Mouse (Mus musculus): ENCODE measurements around the gene Cpn2. TPM values are rescaled to one million over a fixed set of nuclear protein-coding genes. Genes with fewer than 3 reads are reported as not detected.

Cpn2 gene
- total and polyA plus RNA-seq, 2 experiments from 2014 or later, result not detected

DNA sequence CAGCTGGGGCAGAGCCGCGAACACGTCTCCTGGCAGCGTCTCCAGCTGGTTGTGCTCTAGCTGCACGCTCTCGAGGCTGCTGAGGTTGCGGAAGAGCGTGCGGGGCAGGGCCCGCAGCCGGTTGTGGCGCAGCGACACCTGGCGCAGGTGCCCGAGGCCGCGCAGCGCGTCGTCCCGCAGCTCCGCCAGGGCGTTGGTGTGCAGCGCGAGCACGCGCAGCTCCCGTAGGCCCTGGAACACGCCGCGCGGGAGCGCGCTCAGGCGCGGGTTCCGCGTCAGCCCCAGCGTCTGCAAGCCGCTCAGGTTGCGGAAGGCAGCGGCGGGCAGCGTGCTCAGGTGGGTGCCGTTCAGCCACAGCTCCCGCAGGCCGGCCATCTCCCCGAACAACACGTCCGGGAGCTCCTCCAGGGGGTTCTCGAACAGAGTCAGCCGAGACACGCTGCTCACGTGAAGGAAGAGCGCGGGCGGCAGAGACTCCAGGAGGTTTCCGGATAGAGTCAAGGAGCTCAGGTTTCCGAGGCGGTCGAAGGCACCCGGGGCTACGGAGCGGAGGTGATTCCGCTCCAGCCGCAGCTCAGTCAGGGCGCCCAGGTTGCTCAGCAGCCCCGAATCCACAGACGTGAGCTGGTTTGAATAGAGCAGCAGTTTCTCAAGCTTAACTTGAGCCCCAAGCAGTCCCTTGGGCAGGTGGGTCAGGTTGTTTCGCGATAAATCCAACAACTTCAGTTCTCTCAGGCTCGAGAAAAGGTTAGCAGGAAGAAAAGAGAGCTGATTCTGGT, 41.5 kb upstream of the Cpn2 start:
- Histone ChIP-seq H3K4me2 (ENCODE audit: low read depth, low read length, poor library complexity, severe bottlenecking) (peak overlapping the region; percentile 81), H3K9ac (replicated peaks; ENCODE audit: low read length, poor library complexity, severe bottlenecking) (peak overlapping the region; percentile 48), H3K27me3 (ENCODE audit: insufficient read depth, low read length) (peaks cover 32% of the 10 kb centered on the region), H3K36me3 (ENCODE audit: insufficient read depth, low read length) (no peaks in the 10 kb centered on the region), H3K27ac (ENCODE audit: low read depth, low read length) (peak overlapping the region; percentile 38; the same call in 1 of the 2 replicates), H3K4me1 (ENCODE audit: insufficient read depth, low read length) (peaks cover 6% of the 10 kb centered on the region; the same call in 1 of the 2 replicates), H3K4me3 (ENCODE audit: low read depth, low read length) (peak overlapping the region; percentile 55), H3K9me3 (ENCODE audit: low read length) (no peaks in the 10 kb centered on the region)
- WGBS, result under 1% methylated on average over 72 of the region's 72 CpGs
- TF ChIP-seq CTCF (IDR thresholded peaks at IDR 0.05), result peak; percentile 54
- DNase-seq (ENCODE audit: low spot score), result peak; percentile 79
- ATAC-seq (ENCODE audit: low FRiP score), result peak; percentile 83

DNA sequence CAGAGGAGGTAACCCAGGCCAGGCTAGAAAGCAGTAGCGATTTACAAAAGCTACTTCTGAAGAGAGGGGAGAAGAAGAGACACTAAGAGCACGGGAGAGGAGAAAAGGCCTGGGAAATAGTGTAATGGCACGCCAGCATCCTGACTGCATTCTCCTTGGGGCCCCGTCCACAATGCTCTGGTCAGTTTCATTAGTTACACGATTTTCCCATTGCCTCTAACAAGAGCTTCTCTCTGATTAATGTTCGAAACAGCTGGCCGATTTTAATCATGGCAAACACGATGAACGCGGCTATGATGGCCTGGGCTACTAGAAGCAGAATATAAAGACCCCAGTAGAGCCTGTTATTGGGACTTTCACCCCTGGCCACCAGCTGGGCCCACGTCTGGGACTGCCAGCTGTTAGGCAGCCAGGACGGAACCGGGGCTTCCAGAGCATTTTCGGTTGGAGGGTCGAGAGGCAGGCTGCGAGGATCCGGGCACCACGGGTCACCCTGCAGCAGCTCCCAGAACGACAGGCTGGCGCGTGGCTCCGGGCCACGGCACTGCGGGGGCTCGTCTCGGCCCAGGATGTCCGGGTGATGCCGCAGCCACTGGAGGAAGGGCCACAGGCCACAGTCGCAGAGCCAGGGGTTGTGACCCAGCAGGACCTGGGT, 40.8 kb upstream of the Cpn2 start:
- Histone ChIP-seq H3K4me2 (ENCODE audit: low read depth, low read length, poor library complexity, severe bottlenecking) (peak overlapping the region; percentile 81), H3K9me3 (ENCODE audit: low read length) (no peaks in the 10 kb centered on the region), H3K4me1 (ENCODE audit: insufficient read depth, low read length) (peaks cover 6% of the 10 kb centered on the region; the same call in 1 of the 2 replicates), H3K27me3 (ENCODE audit: insufficient read depth, low read length) (peaks cover 32% of the 10 kb centered on the region), H3K4me3 (ENCODE audit: low read depth, low read length) (peak overlapping the region; percentile 55), H3K27ac (ENCODE audit: low read depth, low read length) (no peak overlapping the region), H3K9ac (replicated peaks; ENCODE audit: low read length, poor library complexity, severe bottlenecking) (peak overlapping the region; percentile 48), H3K36me3 (ENCODE audit: insufficient read depth, low read length) (no peaks in the 10 kb centered on the region)
- ATAC-seq (ENCODE audit: low FRiP score) (peak; percentile 4; the same call in 1 of the 2 replicates), DNase-seq (ENCODE audit: low spot score) (no peak)
- 14% methylated on average over 29 of the region's 29 CpGs for WGBS
- no peak for TF ChIP-seq CTCF (IDR thresholded peaks at IDR 0.05)

DNA sequence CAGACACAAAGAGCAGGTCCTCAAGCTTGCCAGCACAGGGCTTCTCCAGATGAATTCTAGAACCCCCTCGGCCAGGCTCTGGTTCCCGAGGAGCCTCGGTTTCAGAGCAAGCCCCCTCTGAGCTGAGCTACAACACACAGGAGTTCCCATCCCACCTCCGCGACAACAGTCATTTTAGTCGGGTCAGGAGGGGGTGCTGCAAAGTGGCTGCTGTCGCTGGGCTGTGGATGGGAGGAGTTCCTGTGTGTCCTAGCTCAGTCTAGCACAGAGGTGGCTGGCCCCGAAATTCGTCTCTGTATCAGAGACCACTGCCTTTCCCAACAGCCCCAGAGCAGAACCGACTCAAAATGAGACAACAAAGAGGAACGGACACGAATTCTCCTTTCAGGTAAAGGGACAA, 40.0 kb upstream of the Cpn2 start:
- H3K27me3 ChIP-seq (ENCODE audit: insufficient read depth, low read length), result peaks cover 32% of the 10 kb centered on the region
- no peak overlapping the region for H3K9ac ChIP-seq (replicated peaks; ENCODE audit: low read length, poor library complexity, severe bottlenecking)
- peaks cover 6% of the 10 kb centered on the region; the same call in 1 of the 2 replicates for H3K4me1 ChIP-seq (ENCODE audit: insufficient read depth, low read length)
- TF ChIP-seq CTCF (IDR thresholded peaks at IDR 0.05), result no peak
- no peaks in the 10 kb centered on the region for H3K9me3 ChIP-seq (ENCODE audit: low read length)
- 55% methylated on average over 12 of the region's 12 CpGs for whole genome bisulfite sequencing
- no peak overlapping the region for H3K4me2 ChIP-seq (ENCODE audit: low read depth, low read length, poor library complexity, severe bottlenecking)
- no peaks in the 10 kb centered on the region for H3K36me3 ChIP-seq (ENCODE audit: insufficient read depth, low read length)
- H3K4me3 ChIP-seq (ENCODE audit: low read depth, low read length), result no peak overlapping the region
- ATAC-seq (ENCODE audit: low FRiP score) (no peak), DNase-seq (ENCODE audit: low spot score) (no peak)
- no peak overlapping the region for H3K27ac ChIP-seq (ENCODE audit: low read depth, low read length)

DNA sequence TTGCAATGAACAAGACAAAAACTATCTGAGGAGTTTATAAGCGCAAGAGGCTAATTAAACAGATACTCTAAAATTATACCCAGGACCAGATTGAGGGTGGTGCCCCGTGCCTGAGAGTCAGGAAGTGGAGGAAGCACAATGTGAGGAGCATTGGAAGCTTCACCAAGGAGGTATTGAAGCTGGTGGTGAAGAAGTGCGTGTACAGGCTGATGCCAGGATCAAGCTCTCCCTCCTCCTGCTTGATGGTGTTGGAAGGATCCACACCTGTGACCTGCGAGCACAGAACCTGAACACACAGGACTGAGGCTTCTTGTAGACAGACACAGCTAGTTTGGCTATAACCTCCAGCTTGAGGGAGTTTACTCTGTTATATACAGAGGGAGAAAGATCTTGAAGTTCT, 38.8 kb upstream of the Cpn2 start:
- Histone ChIP-seq H3K9me3 (ENCODE audit: low read length) (no peaks in the 10 kb centered on the region), H3K9ac (replicated peaks; ENCODE audit: low read length, poor library complexity, severe bottlenecking) (no peak overlapping the region), H3K4me2 (ENCODE audit: low read depth, low read length, poor library complexity, severe bottlenecking) (no peak overlapping the region), H3K4me3 (ENCODE audit: low read depth, low read length) (no peak overlapping the region), H3K27ac (ENCODE audit: low read depth, low read length) (no peak overlapping the region), H3K27me3 (ENCODE audit: insufficient read depth, low read length) (peaks cover 24% of the 10 kb centered on the region), H3K36me3 (ENCODE audit: insufficient read depth, low read length) (no peaks in the 10 kb centered on the region), H3K4me1 (ENCODE audit: insufficient read depth, low read length) (peaks cover 6% of the 10 kb centered on the region; the same call in 1 of the 2 replicates)
- ATAC-seq (ENCODE audit: low FRiP score) (no peak), DNase-seq (ENCODE audit: low spot score) (no peak)
- no peak for TF ChIP-seq CTCF (IDR thresholded peaks at IDR 0.05)
- WGBS, result 87% methylated on average over 4 of the region's 4 CpGs

DNA sequence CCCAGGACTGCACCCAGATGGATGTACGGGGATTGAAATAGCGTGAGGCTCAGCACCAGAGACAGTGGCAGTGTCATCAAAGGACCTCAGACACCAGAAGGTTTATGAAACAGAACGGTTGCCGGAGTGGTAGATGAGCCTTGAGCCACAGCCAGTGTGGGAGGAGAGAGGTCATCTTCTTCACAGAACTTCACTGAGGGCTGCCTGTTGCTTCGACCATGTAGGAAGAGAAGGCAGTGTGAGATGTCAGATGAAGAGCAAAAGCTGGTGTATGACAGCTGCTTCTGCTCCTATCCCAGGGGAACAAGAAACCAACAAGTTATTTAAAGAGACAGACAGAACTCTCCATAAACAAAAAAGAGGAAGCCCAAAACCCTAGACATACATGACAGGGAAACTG, 36.9 kb upstream of the Cpn2 start:
- no peaks in the 10 kb centered on the region for H3K9me3 ChIP-seq (ENCODE audit: low read length)
- peaks cover 6% of the 10 kb centered on the region; the same call in 1 of the 2 replicates for H3K4me1 ChIP-seq (ENCODE audit: insufficient read depth, low read length)
- no peak overlapping the region for H3K4me3 ChIP-seq (ENCODE audit: low read depth, low read length)
- H3K4me2 ChIP-seq (ENCODE audit: low read depth, low read length, poor library complexity, severe bottlenecking), result no peak overlapping the region
- no peak for TF ChIP-seq CTCF (IDR thresholded peaks at IDR 0.05)
- H3K27ac ChIP-seq (ENCODE audit: low read depth, low read length), result no peak overlapping the region
- no peaks in the 10 kb centered on the region for H3K36me3 ChIP-seq (ENCODE audit: insufficient read depth, low read length)
- no peak for DNase-seq (ENCODE audit: low spot score)
- ATAC-seq (ENCODE audit: low FRiP score), result no peak
- no peak overlapping the region for H3K9ac ChIP-seq (replicated peaks; ENCODE audit: low read length, poor library complexity, severe bottlenecking)
- WGBS, result 77% methylated on average over 5 of the region's 5 CpGs
- peaks cover 14% of the 10 kb centered on the region; the same call in 1 of the 2 replicates for H3K27me3 ChIP-seq (ENCODE audit: insufficient read depth, low read length)

DNA sequence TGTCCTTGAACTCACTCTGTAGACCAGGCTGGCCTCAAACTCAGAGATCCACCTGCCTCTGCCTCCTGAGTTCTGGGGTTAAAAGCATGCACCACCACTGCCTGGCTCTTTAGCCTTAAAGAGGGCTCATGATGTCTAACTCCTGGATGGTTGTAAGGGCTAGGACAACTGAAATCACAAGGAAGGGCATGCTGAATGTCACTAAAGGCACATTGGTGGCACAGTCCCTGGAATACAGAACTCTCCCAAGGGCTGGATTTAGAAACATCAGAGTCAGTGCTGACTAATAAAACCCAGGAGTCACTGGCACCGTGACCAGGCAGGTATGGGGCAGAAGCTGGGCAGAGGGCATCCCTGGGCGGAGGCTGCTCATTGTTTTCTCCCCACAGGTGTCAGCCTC, 36.1 kb upstream of the Cpn2 start:
- Histone ChIP-seq H3K27ac (ENCODE audit: low read depth, low read length) (no peak overlapping the region), H3K4me3 (ENCODE audit: low read depth, low read length) (no peak overlapping the region), H3K9me3 (ENCODE audit: low read length) (no peaks in the 10 kb centered on the region), H3K36me3 (ENCODE audit: insufficient read depth, low read length) (no peaks in the 10 kb centered on the region), H3K4me1 (ENCODE audit: insufficient read depth, low read length) (peaks cover 3% of the 10 kb centered on the region; the same call in 1 of the 2 replicates), H3K9ac (replicated peaks; ENCODE audit: low read length, poor library complexity, severe bottlenecking) (no peak overlapping the region), H3K27me3 (ENCODE audit: insufficient read depth, low read length) (peaks cover 8% of the 10 kb centered on the region; the same call in 1 of the 2 replicates), H3K4me2 (ENCODE audit: low read depth, low read length, poor library complexity, severe bottlenecking) (no peak overlapping the region)
- no peak for TF ChIP-seq CTCF (IDR thresholded peaks at IDR 0.05)
- ATAC-seq (ENCODE audit: low FRiP score) (no peak), DNase-seq (ENCODE audit: low spot score) (no peak)
- 88% methylated on average over 2 of the region's 2 CpGs for WGBS

Measured in midbrain, postnatal 0 days (tissue).